Mouse (Mus musculus): ENCODE measurements around the gene BC004004.
"Not testable (repeated sequence)": the region's sequence is repeated elsewhere in the genome, so short reads cannot be mapped to it uniquely, and the experiment has no call there.

Gene BC004004

GRCm38 (mm10) chr17:29347645-29348256 is 79.2 kb downstream of the BC004004 start, which contains the start of gene Mtch1:
Gene Mtch1, minus strand, starts transcription at chr17:29347934.
- peak; percentile 95 for DNase-seq (ENCODE audit: low read depth)

- no peak for DNase-seq (ENCODE audit: low read depth)
Observed at GRCm38 (mm10) chr17:29348996-29349395, 80.4 kb downstream of the BC004004 start.

GRCm38 (mm10) chr17:29351056-29351455 is 82.5 kb downstream of the BC004004 start:
- DNase-seq (ENCODE audit: low read depth): not testable (repeated sequence)

GRCm38 (mm10) chr17:29355461-29355840 is 86.9 kb downstream of the BC004004 start:
- DNase-seq (ENCODE audit: low read depth): no peak

- DNase-seq (ENCODE audit: low read depth): no peak
Observed at GRCm38 (mm10) chr17:29355841-29356478, 87.4 kb downstream of the BC004004 start.

- no peak for DNase-seq (ENCODE audit: low read depth)
Observed at GRCm38 (mm10) chr17:29356479-29356856, 87.9 kb downstream of the BC004004 start.

GRCm38 (mm10) chr17:29356882-29357281 is 88.3 kb downstream of the BC004004 start:
- DNase-seq (ENCODE audit: low read depth): no peak

GRCm38 (mm10) chr17:29358928-29359327 is 90.3 kb downstream of the BC004004 start:
- DNase-seq (ENCODE audit: low read depth): no peak

GRCm38 (mm10) chr17:29360761-29361221 is 92.2 kb downstream of the BC004004 start, which contains the start of gene Fgd2:
Gene Fgd2, plus strand, starts transcription at chr17:29360914.
- peak; percentile 35 for DNase-seq (ENCODE audit: low read depth)

- peak; percentile 40 for DNase-seq (ENCODE audit: low read depth)
Observed at GRCm38 (mm10) chr17:29361982-29362691, 93.5 kb downstream of the BC004004 start.

GRCm38 (mm10) chr17:29363109-29363508 is 94.5 kb downstream of the BC004004 start:
- no peak for DNase-seq (ENCODE audit: low read depth)

Measured in naive thymus-derived CD4-positive, alpha-beta T cell, adult 2 months (primary cell).